Mouse (Mus musculus): ENCODE results near the gene Igf2. TPM values are rescaled to one million over a fixed set of nuclear protein-coding genes. Genes with fewer than 3 reads are reported as not detected.

Gene Igf2
- polyA plus RNA-seq, 1 experiment from 2014 or later = 788 TPM

- peak overlapping the region; percentile 48; the same call in 1 of the 2 replicates for H3K9ac ChIP-seq (ENCODE audit: low read length)
- no peaks in the 10 kb centered on the region for H3K36me3 ChIP-seq (ENCODE audit: control insufficient read depth, insufficient read depth, low read length)
- 3% methylated on average over 12 of the region's 12 CpGs for WGBS
- H3K4me1 ChIP-seq (ENCODE audit: control insufficient read depth, insufficient read depth, low read length) = peaks cover 14% of the 10 kb centered on the region
- no peaks in the 10 kb centered on the region for H3K9me3 ChIP-seq (replicated peaks; ENCODE audit: control insufficient read depth, low read length)
- 0 out of 2 replicates have a peak overlapping the region, but pooled peaks have one; percentile 10 for H3K4me3 ChIP-seq (replicated peaks; ENCODE audit: low read length)
- no peaks in the 10 kb centered on the region for H3K27me3 ChIP-seq (ENCODE audit: control insufficient read depth, insufficient read depth, low read length)
- H3K27ac ChIP-seq (ENCODE audit: low read length) = peak overlapping the region; percentile 78
- ATAC-seq (ENCODE audit: insufficient read depth, low FRiP score) = peak; percentile 97
- peak overlapping the region; percentile 44 for H3K4me2 ChIP-seq (ENCODE audit: low read depth, low read length)
These were observed 55.8 kb downstream of the Igf2 start for GRCm38 (mm10) chr7:142610627-142611406.

- 82% methylated on average over 2 of the region's 2 CpGs for WGBS
- no peak overlapping the region for H3K9ac ChIP-seq (ENCODE audit: low read length)
- no peak overlapping the region for H3K4me2 ChIP-seq (ENCODE audit: low read depth, low read length)
- H3K9me3 ChIP-seq (replicated peaks; ENCODE audit: control insufficient read depth, low read length) = no peaks in the 10 kb centered on the region
- H3K4me1 ChIP-seq (ENCODE audit: control insufficient read depth, insufficient read depth, low read length) = no peaks in the 10 kb centered on the region
- H3K36me3 ChIP-seq (ENCODE audit: control insufficient read depth, insufficient read depth, low read length) = no peaks in the 10 kb centered on the region
- no peak overlapping the region for H3K4me3 ChIP-seq (replicated peaks; ENCODE audit: low read length)
- ATAC-seq (ENCODE audit: insufficient read depth, low FRiP score) = no peak
- no peak overlapping the region for H3K27ac ChIP-seq (ENCODE audit: low read length)
- H3K27me3 ChIP-seq (ENCODE audit: control insufficient read depth, insufficient read depth, low read length) = no peaks in the 10 kb centered on the region
These were observed 65.7 kb downstream of the Igf2 start for GRCm38 (mm10) chr7:142600921-142601320.

MicroRNAs encoded within 50 kb of the gene (microRNA counts, 519-probe panel; counts per million panel counts)
- microRNA mmu-miR-483 = 2,296 counts per million, percentile 49 among the panel's probes with 10 or more counts

Small RNA genes within 50 kb of the gene (microRNA-seq; reads per million reads assigned to microRNA genes)
- gene Mir483 = 1,379 reads per million, percentile 79 among the genes with 10 or more reads in this experiment

Other genes starting within 250 kb of the Igf2 start
- 31.1 and 50.1 TPM in 2 replicates for gene Syt8, start 232.0 kb downstream of the Igf2 start, polyA plus RNA-seq (2015; fragmentation: Nextera tagmentation; extraction: Ambion mirVana)
- gene Tnni2, start 225.0 kb downstream of the Igf2 start, polyA plus RNA-seq (2015; fragmentation: Nextera tagmentation; extraction: Ambion mirVana) = 20.2 and 217 TPM in 2 replicates
- 216 and 235 TPM in 2 replicates for gene Lsp1, start 206.0 kb downstream of the Igf2 start, polyA plus RNA-seq (2015; fragmentation: Nextera tagmentation; extraction: Ambion mirVana)
- gene Tnnt3, start 168.0 kb downstream of the Igf2 start, polyA plus RNA-seq (2015; fragmentation: Nextera tagmentation; extraction: Ambion mirVana) = 12.0 and 208 TPM in 2 replicates
- gene Mrpl23, start 134.1 kb downstream of the Igf2 start, polyA plus RNA-seq (2015; fragmentation: Nextera tagmentation; extraction: Ambion mirVana) = 16.2 and 30.7 TPM in 2 replicates
- gene Gm49394, start 3.1 kb upstream of the Igf2 start, polyA plus RNA-seq (2015; fragmentation: Nextera tagmentation; extraction: Ambion mirVana) = 0.09 TPM in 1 of 2 replicates, not detected in the other
- 350 and 420 TPM in 2 replicates for gene Ins2, start 76.6 kb upstream of the Igf2 start, polyA plus RNA-seq (2015; fragmentation: Nextera tagmentation; extraction: Ambion mirVana)